Mouse (Mus musculus) frontal cortex, postnatal 36 days (tissue): ENCODE data around the gene Gm16405.
"Not testable (repeated sequence)": the region's sequence is repeated elsewhere in the genome, so short reads cannot be mapped to it uniquely, and the experiment has no call there.

Experiments
- DNase-seq, 2 experiments: peaks; one replicate each; pipeline ENCODE4 v3.0.0; 2022; ENCODE audit warnings: low spot score in 2 of 2

Gm16405 gene

GRCm38 (mm10) chrX:54530908-54531307 is at the start of gene Gm16405:
Gm16405 (plus strand) TSS chrX:54531208.
- DNase-seq = not testable (repeated sequence)
